Mouse (Mus musculus): ENCODE data around the gene Ikzf2. TPM values are rescaled to one million over a fixed set of nuclear protein-coding genes. Genes with fewer than 3 reads are reported as not detected.

Gene Ikzf2
- polyA plus RNA-seq, 1 experiment = 12.9 TPM

DNA sequence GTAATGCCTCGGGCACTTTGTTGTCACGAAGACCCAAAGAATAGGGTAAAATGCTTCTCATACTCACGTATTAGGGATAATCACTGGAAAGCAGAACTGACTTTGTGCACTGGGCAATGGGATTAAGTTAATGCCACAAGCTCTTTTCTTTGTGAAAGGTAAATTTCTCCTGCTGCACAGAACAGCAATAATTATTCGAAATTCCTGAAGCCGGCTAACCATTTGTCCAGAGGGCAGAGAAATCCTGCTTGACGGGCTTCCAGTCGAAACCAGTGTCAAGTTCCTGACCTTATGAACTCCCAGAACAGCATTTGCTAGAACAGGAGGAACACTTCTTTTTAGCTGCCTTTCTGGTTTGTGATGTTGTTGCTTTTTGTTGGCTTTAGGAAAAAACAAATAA, 198.0 kb downstream of the Ikzf2 start:
- no peaks in the 10 kb centered on the region for H3K9me3 ChIP-seq (replicated peaks; ENCODE audit: control insufficient read depth, insufficient read depth, low read length, poor library complexity, severe bottlenecking)
- H3K4me3 ChIP-seq (ENCODE audit: low read depth, low read length) = no peak overlapping the region
- H3K27me3 ChIP-seq (ENCODE audit: control insufficient read depth, insufficient read depth, low read length, poor library complexity, severe bottlenecking) = no peaks in the 10 kb centered on the region
- no peaks in the 10 kb centered on the region for H3K36me3 ChIP-seq (ENCODE audit: control insufficient read depth, insufficient read depth, low read length, poor library complexity, severe bottlenecking)
- TF ChIP-seq POLR2A (IDR thresholded peaks at IDR 0.05; ENCODE audit: insufficient read depth, low read length) = no peak
- no peak for TF ChIP-seq EP300 (IDR thresholded peaks at IDR 0.05; ENCODE audit: insufficient read depth, low read depth, low read length)
- no peak for TF ChIP-seq CTCF (IDR thresholded peaks at IDR 0.05; ENCODE audit: low read depth, low read length)
- no peaks in the 10 kb centered on the region for H3K4me1 ChIP-seq (ENCODE audit: control insufficient read depth, insufficient read depth, low read length)
- no peak overlapping the region for H3K9ac ChIP-seq (ENCODE audit: low read depth, poor library complexity, severe bottlenecking)
- H3K27ac ChIP-seq (ENCODE audit: insufficient read depth, low read length) = no peak overlapping the region

DNA sequence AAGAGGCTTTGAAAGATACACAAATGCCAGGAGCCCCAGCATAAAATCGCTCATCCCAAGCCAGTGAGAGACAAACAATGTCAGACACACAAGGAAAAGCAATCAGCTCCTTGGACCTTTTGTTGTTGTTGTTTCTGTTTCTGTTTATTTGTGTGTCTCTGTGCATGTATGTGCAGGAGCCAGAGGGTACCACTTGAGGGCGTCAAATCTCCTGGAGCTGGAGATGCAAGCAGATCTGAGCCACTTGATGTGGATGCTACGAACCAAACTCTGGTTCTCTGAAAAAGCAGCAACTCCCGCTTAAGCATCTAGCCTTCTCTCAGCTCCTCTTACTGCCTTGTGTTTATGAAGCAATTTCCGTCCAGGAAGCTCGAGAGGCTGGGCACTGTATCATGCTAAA, 198.4 kb downstream of the Ikzf2 start:
- Histone ChIP-seq H3K4me3 (ENCODE audit: low read depth, low read length) (no peak overlapping the region), H3K36me3 (ENCODE audit: control insufficient read depth, insufficient read depth, low read length, poor library complexity, severe bottlenecking) (no peaks in the 10 kb centered on the region), H3K9me3 (replicated peaks; ENCODE audit: control insufficient read depth, insufficient read depth, low read length, poor library complexity, severe bottlenecking) (no peaks in the 10 kb centered on the region), H3K27ac (ENCODE audit: insufficient read depth, low read length) (no peak overlapping the region), H3K4me1 (ENCODE audit: control insufficient read depth, insufficient read depth, low read length) (no peaks in the 10 kb centered on the region), H3K9ac (ENCODE audit: low read depth, poor library complexity, severe bottlenecking) (no peak overlapping the region), H3K27me3 (ENCODE audit: control insufficient read depth, insufficient read depth, low read length, poor library complexity, severe bottlenecking) (no peaks in the 10 kb centered on the region)
- TF ChIP-seq POLR2A (IDR thresholded peaks at IDR 0.05; ENCODE audit: insufficient read depth, low read length) (no peak), CTCF (IDR thresholded peaks at IDR 0.05; ENCODE audit: low read depth, low read length) (no peak), EP300 (IDR thresholded peaks at IDR 0.05; ENCODE audit: insufficient read depth, low read depth, low read length) (no peak)

Other genes starting within 250 kb of the Ikzf2 start
- 1.5 and 1.7 TPM in 2 replicates for gene Spag16, start 139.7 kb upstream of the Ikzf2 start, polyA plus RNA-seq (2011; ENCODE audit: insufficient read depth, insufficient read length, low read depth, missing spikeins)

Data from ES-Bruce4 (cell line).